Mouse (Mus musculus) liver, embryonic 14.5 days (tissue): ENCODE measurements around the gene Pkdcc. TPM values are rescaled to one million over a fixed set of nuclear protein-coding genes. Genes with fewer than 3 reads are reported as not detected.

Experiments used
- ATAC-seq: fragments of 200-750 bp; cut with Nextera tagmentation; 2 replicates; pipeline ENCODE4 v1.8.0; 2017; ENCODE audit warnings: moderate number of reproducible peaks, mild to moderate bottlenecking, moderate library complexity; ENCODE audit not compliant: insufficient read depth
- DNase-seq, 3 experiments: peaks; one replicate each; pipeline ENCODE4 v3.0.0-alpha.2; 2012 to 2013; ENCODE audit warnings: low read depth in 3 of 3, low spot score in 3 of 3
- H3K27ac ChIP-seq: fragments of 300-500 bp; sonication (generic); 2 replicates; pipeline ENCODE4 v1.5.1; 2014; ENCODE audit warnings: moderate library complexity, mild to moderate bottlenecking, control low read depth, inconsistent platforms
- H3K27me3 ChIP-seq: fragments of 300-500 bp; sonication (generic); 2 replicates; pipeline ENCODE4 v1.6.1; 2014; ENCODE audit warnings: mild to moderate bottlenecking, low read length, moderate library complexity; ENCODE audit not compliant: control insufficient read depth, insufficient read depth
- H3K36me3 ChIP-seq: fragments of 300-500 bp; sonication (generic); replicated peaks from 2 replicates; pipeline ENCODE4 v1.6.1; 2014; ENCODE audit warnings: low read depth; ENCODE audit not compliant: control insufficient read depth, insufficient read depth
- H3K4me1 ChIP-seq, 2 experiments: fragments of 200-500 bp in 1 of 2; fragments of 300-500 bp in 1 of 2; sonication (generic) in 1 of 2; replicated peaks; 2 replicates each; pipeline ENCODE4 v1.6.1; 2012 to 2014; ENCODE audit warnings: antibody characterized with exemption in 1 of 2, inconsistent platforms in 1 of 2, low read length in 1 of 2; ENCODE audit not compliant: control insufficient read depth in 2 of 2, insufficient read depth in 2 of 2
- H3K4me2 ChIP-seq: fragments of 300-500 bp; sonication (generic); 2 replicates; pipeline ENCODE4 v1.6.1; 2014; ENCODE audit warnings: low read depth, mild to moderate bottlenecking, control low read depth, moderate library complexity
- H3K4me3 ChIP-seq, 2 experiments: fragments of 200-500 bp in 1 of 2; fragments of 300-500 bp in 1 of 2; sonication (generic) in 1 of 2; 2 replicates each; pipeline ENCODE4 v1.5.1; 2012 to 2014; ENCODE audit warnings: low read depth in 2 of 2, low read length in 2 of 2, mild to moderate bottlenecking in 2 of 2, control low read depth in 1 of 2, inconsistent platforms in 1 of 2, moderate library complexity in 1 of 2; ENCODE audit not compliant: insufficient read depth in 1 of 2
- H3K9ac ChIP-seq: fragments of 300-500 bp; sonication (generic); replicated peaks from 2 replicates; pipeline ENCODE4 v1.6.1; 2014; ENCODE audit warnings: mild to moderate bottlenecking, control low read depth, moderate library complexity
- H3K9me3 ChIP-seq: fragments of 300-500 bp; sonication (generic); 2 replicates; pipeline ENCODE4 v1.6.1; 2016; ENCODE audit warnings: low read length, mixed read lengths; ENCODE audit not compliant: control insufficient read depth
- CTCF ChIP-seq: IDR thresholded peaks from 2 replicates; pipeline ENCODE4 v1.5.1; 2016; ENCODE audit warnings: antibody characterized with exemption, low read depth, control low read depth
- EP300 ChIP-seq: IDR thresholded peaks from 2 replicates; pipeline ENCODE4 v1.6.1; 2016; ENCODE audit warnings: antibody characterized with exemption, low read depth
- WGBS: fragments of 180-500 bp; shearing (Covaris S2); extraction: QIAGEN DNeasy Blood & Tissue Kit; methylation state at CpG from one replicate; pipeline ENCODE4 v1.1.7; 2014; ENCODE audit not compliant: insufficient replicate concordance; 5-methylcytosine and 5-hydroxymethylcytosine counted together
- polyA plus RNA-seq, 2 experiments: library from polyadenylated mRNA; depleted of rRNA in 1 of 2; stranded (reverse) in 1 of 2; unstranded in 1 of 2; fragments of >200 nt; fragmentation: Nextera tagmentation in 1 of 2; extraction: Ambion mirVana in 1 of 2; gene quantifications; 2 replicates each; pipeline versions ENCODE4 v1.2.1 to v1.2.3; 2012 to 2014

Pkdcc gene
- polyA plus RNA-seq, 2 experiments = 2.3 to 14.7 TPM

DNA sequence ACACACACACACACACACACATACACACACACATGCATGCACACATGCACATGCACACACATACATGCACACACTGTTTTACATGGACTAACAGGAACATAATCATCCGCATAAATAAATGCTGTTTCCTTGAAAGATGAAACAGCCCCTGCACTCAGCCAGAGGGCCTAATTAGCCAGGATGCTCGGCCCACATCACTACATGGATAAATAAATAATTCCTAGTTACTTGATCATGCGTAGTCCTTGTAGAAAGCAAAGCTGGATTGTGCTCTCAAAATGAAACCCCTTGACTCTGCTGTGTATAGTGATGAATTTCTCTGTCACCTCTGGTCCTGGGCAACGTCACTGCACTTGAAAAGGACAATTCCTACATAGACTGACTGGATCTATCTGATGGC, 35.5 kb upstream of the Pkdcc start:
- TF ChIP-seq CTCF = no peak
- no peak for TF ChIP-seq EP300
- WGBS = 63% methylated on average over 4 of the region's 4 CpGs
- no peak overlapping the region for H3K27ac ChIP-seq
- no peaks in the 10 kb centered on the region for H3K9me3 ChIP-seq
- no peak for ATAC-seq
- H3K9ac ChIP-seq = no peak overlapping the region
- no peaks in the 10 kb centered on the region for H3K27me3 ChIP-seq
- H3K4me3 ChIP-seq = no peak overlapping the region
- no peaks in the 10 kb centered on the region for H3K36me3 ChIP-seq
- DNase-seq = no peak
- peaks cover 0 to 10% of the 10 kb centered on the region in 2 experiments; a peak in 2 of 4 replicates for H3K4me1 ChIP-seq
- H3K4me2 ChIP-seq = no peak overlapping the region

DNA sequence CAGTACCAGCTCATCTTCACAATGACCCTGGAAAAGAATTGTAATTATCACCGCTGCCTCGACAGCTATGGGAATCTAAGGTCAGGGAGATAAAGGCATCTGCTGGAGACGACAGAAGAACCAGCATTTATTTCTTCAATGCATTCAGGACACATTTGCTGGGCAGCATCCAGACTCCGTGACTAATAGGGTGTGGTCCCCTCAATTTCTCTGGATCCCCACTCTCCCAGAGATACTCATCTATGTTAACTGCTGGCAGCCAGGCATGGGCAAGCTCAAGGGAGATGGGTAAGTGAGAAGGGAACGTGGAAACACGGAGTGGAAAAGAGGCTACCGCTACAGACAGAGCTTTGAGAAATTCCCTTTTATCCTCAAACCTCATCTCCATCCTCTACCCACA, 34.0 kb upstream of the Pkdcc start:
- H3K4me1 ChIP-seq = peaks cover 0 to 8% of the 10 kb centered on the region in 2 experiments; a peak in 2 of 4 replicates
- H3K27me3 ChIP-seq = no peaks in the 10 kb centered on the region
- H3K4me3 ChIP-seq = no peak overlapping the region
- H3K9me3 ChIP-seq = no peaks in the 10 kb centered on the region
- no peak for TF ChIP-seq EP300
- TF ChIP-seq CTCF = no peak
- DNase-seq (no peak), ATAC-seq (no peak)
- no peak overlapping the region for H3K27ac ChIP-seq
- H3K36me3 ChIP-seq = no peaks in the 10 kb centered on the region
- 69% methylated on average over 7 of the region's 7 CpGs for WGBS
- no peak overlapping the region for H3K4me2 ChIP-seq
- no peak overlapping the region for H3K9ac ChIP-seq

DNA sequence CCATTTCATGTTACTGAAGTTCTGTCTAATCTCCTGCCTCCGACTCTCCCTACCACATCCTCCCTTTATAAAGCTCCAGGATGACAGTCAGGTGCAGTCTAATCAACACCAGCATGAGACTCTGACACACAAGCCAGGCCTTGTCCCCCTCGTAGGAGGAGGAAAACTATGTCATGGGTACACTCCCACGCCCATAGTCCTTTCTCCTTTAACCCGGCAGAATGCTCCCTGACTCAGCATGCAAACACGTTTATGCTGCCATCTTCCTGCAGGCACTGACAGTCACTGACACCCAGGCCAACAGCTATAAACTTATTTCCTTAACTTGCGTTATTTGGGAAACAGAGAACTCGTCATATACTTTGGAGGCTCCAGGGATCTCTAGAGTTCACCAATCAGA, 33.5 kb upstream of the Pkdcc start:
- no peak overlapping the region for H3K27ac ChIP-seq
- 48% methylated on average over 7 of the region's 7 CpGs for WGBS
- TF ChIP-seq CTCF (no peak), EP300 (no peak)

DNA sequence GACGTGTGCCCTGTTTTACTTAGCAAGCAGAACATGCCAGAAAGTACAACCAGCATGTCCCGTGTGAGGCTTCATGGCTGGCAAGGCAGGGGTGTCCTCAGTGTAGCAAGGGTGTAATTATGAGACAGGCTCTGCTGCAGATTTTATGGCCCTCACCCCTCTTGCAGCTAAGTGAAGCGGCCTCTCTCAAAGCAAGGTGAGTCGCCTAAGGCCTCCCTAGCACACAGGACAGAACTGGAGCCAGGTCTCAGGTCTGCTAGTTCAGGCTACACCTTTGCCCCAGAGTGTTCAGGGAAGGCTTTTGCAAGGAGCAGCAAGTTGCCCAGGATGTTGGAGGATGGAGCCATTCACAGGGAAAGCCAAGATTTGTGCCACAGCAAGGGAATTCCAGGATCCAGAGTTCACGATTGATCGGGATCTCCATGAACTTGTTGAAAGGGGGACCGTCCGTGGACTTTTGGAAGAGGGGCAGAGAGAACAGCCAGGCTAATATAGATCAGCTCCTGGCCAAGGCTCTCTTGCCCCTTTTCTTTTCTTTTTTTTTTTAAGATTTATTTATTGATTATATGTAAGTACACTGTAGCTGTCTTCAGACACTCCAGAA, 32.9 kb upstream of the Pkdcc start:
- no peak for ATAC-seq
- Histone ChIP-seq H3K4me3 (no peak overlapping the region), H3K9me3 (no peaks in the 10 kb centered on the region), H3K36me3 (no peaks in the 10 kb centered on the region), H3K27me3 (no peaks in the 10 kb centered on the region), H3K27ac (no peak overlapping the region), H3K4me1 (peaks cover 0 to 6% of the 10 kb centered on the region in 2 experiments; a peak in 2 of 4 replicates), H3K4me2 (no peak overlapping the region), H3K9ac (no peak overlapping the region)
- no peak for DNase-seq
- TF ChIP-seq CTCF (no peak), EP300 (no peak)
- WGBS = 70% methylated on average over 8 of the region's 8 CpGs

More for the DNA sequence above, 33.5 kb upstream of the Pkdcc start:
- H3K4me2 ChIP-seq = no peak overlapping the region
- H3K9ac ChIP-seq = no peak overlapping the region
- H3K27me3 ChIP-seq = no peaks in the 10 kb centered on the region
- peaks cover 0 to 6% of the 10 kb centered on the region in 2 experiments; a peak in 2 of 4 replicates for H3K4me1 ChIP-seq
- no peak for ATAC-seq
- no peak for DNase-seq
- H3K4me3 ChIP-seq = no peak overlapping the region
- no peaks in the 10 kb centered on the region for H3K9me3 ChIP-seq
- H3K36me3 ChIP-seq = no peaks in the 10 kb centered on the region

DNA sequence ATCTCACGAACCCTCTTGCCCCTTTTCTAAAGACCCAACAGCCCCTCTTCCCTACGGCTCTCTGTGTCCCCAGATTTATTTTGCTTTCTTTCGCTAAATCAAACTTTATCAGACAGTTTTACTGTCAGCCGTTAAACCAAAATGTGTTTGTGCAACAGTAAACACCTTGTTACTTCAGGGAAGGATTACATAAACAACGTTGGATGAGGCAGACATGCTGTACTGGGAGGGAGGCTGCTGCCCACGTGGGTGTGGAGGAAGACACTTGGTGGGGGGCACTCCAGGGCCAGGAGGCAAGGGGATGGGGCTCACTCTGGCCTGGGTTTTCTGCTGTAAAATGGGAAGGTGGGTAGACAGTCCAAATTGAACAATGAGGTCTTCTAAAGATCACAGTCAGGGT, 32.3 kb upstream of the Pkdcc start:
- TF ChIP-seq CTCF = no peak
- TF ChIP-seq EP300 = no peak
- ATAC-seq = no peak
- Histone ChIP-seq H3K4me2 (no peak overlapping the region), H3K36me3 (no peaks in the 10 kb centered on the region), H3K27ac (no peak overlapping the region), H3K4me3 (no peak overlapping the region), H3K27me3 (no peaks in the 10 kb centered on the region), H3K4me1 (peaks cover 0 to 6% of the 10 kb centered on the region in 2 experiments; a peak in 2 of 4 replicates), H3K9ac (no peak overlapping the region), H3K9me3 (no peaks in the 10 kb centered on the region)
- DNase-seq = no peak
- 51% methylated on average over 6 of the region's 6 CpGs for WGBS
